8 mouse cellular contexts compared by ENCODE assay signal in the genomic region with DNA sequence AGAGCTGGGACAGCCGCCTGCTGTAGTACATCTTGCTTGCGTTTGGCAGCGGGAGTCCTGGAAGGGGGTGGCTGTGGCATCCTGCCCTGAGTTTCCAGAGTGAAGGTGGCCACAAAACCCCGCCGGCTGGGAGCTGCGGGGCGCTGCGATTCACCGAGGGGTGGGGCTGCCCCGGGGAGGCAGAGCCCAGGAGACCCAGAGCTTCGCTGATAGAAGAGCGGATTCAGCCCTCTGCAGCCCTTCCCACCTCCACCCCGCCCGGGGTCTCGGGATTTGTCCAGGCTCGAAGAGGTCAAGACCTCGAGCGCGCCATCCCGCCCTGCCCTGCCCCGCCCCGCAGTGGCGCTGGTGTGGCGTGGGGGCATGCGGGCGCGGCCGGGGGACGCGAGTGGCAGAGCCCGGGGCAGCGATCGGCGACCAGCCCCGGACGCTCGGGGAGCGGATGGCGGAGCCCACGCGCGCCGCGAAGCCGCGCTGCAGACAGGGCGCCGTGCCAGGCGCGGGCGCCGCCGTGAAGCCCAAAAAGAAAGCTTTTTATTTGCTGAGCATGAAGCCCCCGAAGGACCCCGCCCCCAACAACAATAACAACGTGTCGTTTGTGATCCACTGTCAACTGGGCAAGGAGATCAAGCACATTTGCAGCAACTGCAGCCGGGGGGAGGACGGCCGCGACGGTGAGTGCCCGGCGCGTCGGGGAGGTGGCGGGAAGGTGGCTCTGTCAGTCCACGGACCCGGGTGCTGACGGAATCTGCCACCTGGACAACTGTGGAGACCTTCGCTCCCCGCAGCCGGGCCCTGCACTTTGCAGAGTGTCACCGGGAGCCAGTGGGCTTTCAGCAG.
DNase-seq lines count a peak whose midpoint lies in the region; ATAC-seq lines count a peak whose summit lies in the region.

No protein-coding gene starts in this region.

- H3K27me3 ChIP-seq in intestine, embryonic 16.5 days (replicated peaks; ENCODE audit: control insufficient read depth, insufficient read depth, low read length), result peaks cover 11% of the 10 kb centered on the region; the same call in 1 of the 2 replicates
- H3K27me3 ChIP-seq in limb, embryonic 10.5 days (ENCODE audit: low read depth, poor library complexity, severe bottlenecking), result peaks cover 50% of the 10 kb centered on the region
- no peaks in the 10 kb centered on the region for H3K27me3 ChIP-seq in midbrain, embryonic 15.5 days (replicated peaks)

- H3K36me3 ChIP-seq in intestine, embryonic 16.5 days (ENCODE audit: control insufficient read depth, insufficient read depth, low read length), result no peaks in the 10 kb centered on the region
- H3K36me3 ChIP-seq in limb, embryonic 10.5 days, result no peaks in the 10 kb centered on the region
- no peaks in the 10 kb centered on the region for H3K36me3 ChIP-seq in midbrain, embryonic 15.5 days (replicated peaks)

- H3K4me1 ChIP-seq in intestine, embryonic 16.5 days (ENCODE audit: control insufficient read depth, insufficient read depth, low read length), result peaks cover 8% of the 10 kb centered on the region; the same call in 1 of the 2 replicates
- peaks cover 29% of the 10 kb centered on the region for H3K4me1 ChIP-seq in limb, embryonic 10.5 days
- peaks cover 23% of the 10 kb centered on the region for H3K4me1 ChIP-seq in midbrain, embryonic 15.5 days

- no peak overlapping the region for H3K27ac ChIP-seq in intestine, embryonic 16.5 days (ENCODE audit: low read length)
- H3K27ac ChIP-seq in limb, embryonic 10.5 days, result peak overlapping the region; percentile 79
- H3K27ac ChIP-seq in midbrain, embryonic 15.5 days, result 0 out of 2 replicates have a peak overlapping the region, but pooled peaks have one; percentile 22

- H3K4me2 ChIP-seq in intestine, embryonic 16.5 days (ENCODE audit: low read depth, low read length), result peak overlapping the region; percentile 100
- H3K4me2 ChIP-seq in midbrain, embryonic 15.5 days, result peak overlapping the region; percentile 98

- intact Hi-C loops in gastrocnemius, postnatal 36 days (cut with DNase I), result no loop called here

- H3K9me3 ChIP-seq in intestine, embryonic 16.5 days (ENCODE audit: control insufficient read depth, low read length), result no peaks in the 10 kb centered on the region
- H3K9me3 ChIP-seq in limb, embryonic 10.5 days (replicated peaks), result no peaks in the 10 kb centered on the region
- no peaks in the 10 kb centered on the region for H3K9me3 ChIP-seq in midbrain, embryonic 15.5 days

- under 1% methylated on average over 73 of the region's 74 CpGs for WGBS in intestine, embryonic 16.5 days
- 1% methylated on average over 73 of the region's 74 CpGs for WGBS in limb, embryonic 10.5 days
- under 1% methylated on average over 74 of the region's 74 CpGs for WGBS in midbrain, embryonic 15.5 days

- no peak for DNase-seq in frontal cortex, postnatal 25 days (ENCODE audit: low spot score in 2 of 2)
- DNase-seq in gastrocnemius, postnatal 36 days, result peak; percentile 12 to 27
- DNase-seq in limb, embryonic 10.5 days (ENCODE audit: low spot score), result peak; percentile 58
- DNase-seq in testis, postnatal 10 days (ENCODE audit: low spot score), result peak; percentile 63

- H3K4me3 ChIP-seq in intestine, embryonic 16.5 days (ENCODE audit: low read length), result peak overlapping the region; percentile 68
- peak overlapping the region; percentile 78 for H3K4me3 ChIP-seq in limb, embryonic 10.5 days
- H3K4me3 ChIP-seq in midbrain, embryonic 15.5 days, result peak overlapping the region; percentile 63

- peak; percentile 72 for ATAC-seq in frontal cortex, adult (ENCODE audit: low TSS enrichment)
- ATAC-seq in common myeloid progenitor, adult 5-6 weeks (replicated peaks; ENCODE audit: low read depth, poor library complexity, severe bottlenecking), result peak; percentile 45
- no peak for ATAC-seq in intestine, embryonic 16.5 days
- ATAC-seq in midbrain, embryonic 15.5 days (replicated peaks), result peak; percentile 62

- peak overlapping the region; percentile 65 for H3K9ac ChIP-seq in intestine, embryonic 16.5 days (ENCODE audit: low read depth, low read length)
- peak overlapping the region; percentile 67 for H3K9ac ChIP-seq in midbrain, embryonic 15.5 days

Comparison
In these comparisons a context has a peak if more than half of its experiments do, and no peak if none do; other contexts are left out.
1. DNase-seq: peak in gastrocnemius, postnatal 36 days (2 of 2), limb, embryonic 10.5 days (single experiment) and testis, postnatal 10 days (single experiment); none in frontal cortex, postnatal 25 days (0 of 2).
2. Peak in every context shown above with its lines, with median percentiles within 50 percentile points of each other: H3K4me3 ChIP-seq.